Mouse (Mus musculus) fibroblast of lung, adult 2 months (primary cell): ENCODE measurements around the gene Pde4b.

Experiments used
- DNase-seq: peaks from one replicate; pipeline ENCODE4 v3.0.0-alpha.2; 2011; ENCODE audit warnings: low read depth

Gene Pde4b

GRCm38 (mm10) chr4:102607744-102608416, 520.5 kb downstream of the Pde4b start:
- no peak for DNase-seq

GRCm38 (mm10) chr4:102612596-102612995, 525.3 kb downstream of the Pde4b start:
- DNase-seq, result no peak

GRCm38 (mm10) chr4:102617774-102618173, 530.4 kb downstream of the Pde4b start:
- DNase-seq, result no peak

- DNase-seq, result no peak
These were observed 531.3 kb downstream of the Pde4b start for GRCm38 (mm10) chr4:102618609-102619008.

- DNase-seq, result no peak
These were observed 533.0 kb downstream of the Pde4b start for GRCm38 (mm10) chr4:102620179-102620910.

GRCm38 (mm10) chr4:102621120-102621519, 533.8 kb downstream of the Pde4b start:
- no peak for DNase-seq

GRCm38 (mm10) chr4:102622977-102623376, 535.6 kb downstream of the Pde4b start:
- DNase-seq, result no peak

- DNase-seq, result peak; percentile 11
These were observed 536.7 kb downstream of the Pde4b start for GRCm38 (mm10) chr4:102623789-102624611.

GRCm38 (mm10) chr4:102624937-102625336, 537.6 kb downstream of the Pde4b start:
- no peak for DNase-seq

GRCm38 (mm10) chr4:102627799-102628198, 540.5 kb downstream of the Pde4b start:
- no peak for DNase-seq

- no peak for DNase-seq
These were observed 542.3 kb downstream of the Pde4b start for GRCm38 (mm10) chr4:102629621-102630020.

GRCm38 (mm10) chr4:102630261-102630660, 542.9 kb downstream of the Pde4b start:
- no peak for DNase-seq

- no peak for DNase-seq
These were observed 544.3 kb downstream of the Pde4b start for GRCm38 (mm10) chr4:102631624-102632023.

GRCm38 (mm10) chr4:102633241-102633640, 545.9 kb downstream of the Pde4b start:
- no peak for DNase-seq

GRCm38 (mm10) chr4:102635258-102635657, 547.9 kb downstream of the Pde4b start:
- DNase-seq, result peak; percentile 27

- DNase-seq, result no peak
These were observed 548.6 kb downstream of the Pde4b start for GRCm38 (mm10) chr4:102635944-102636343.

- DNase-seq, result no peak
These were observed 550.1 kb downstream of the Pde4b start for GRCm38 (mm10) chr4:102637348-102637910.

- DNase-seq, result no peak
These were observed 553.6 kb downstream of the Pde4b start for GRCm38 (mm10) chr4:102640942-102641341.

- DNase-seq, result no peak
These were observed 556.7 kb downstream of the Pde4b start for GRCm38 (mm10) chr4:102644062-102644461.

- DNase-seq, result no peak
These were observed 559.7 kb downstream of the Pde4b start for GRCm38 (mm10) chr4:102647056-102647455.

GRCm38 (mm10) chr4:102655331-102655730, 568.0 kb downstream of the Pde4b start:
- no peak for DNase-seq

- peak; percentile 45 for DNase-seq
These were observed 569.2 kb downstream of the Pde4b start for GRCm38 (mm10) chr4:102656494-102657036.
